Mouse (Mus musculus) heart, embryonic 10.5 days (tissue): ENCODE measurements around the gene Gm32742. TPM values are rescaled to one million over a fixed set of nuclear protein-coding genes. Genes with fewer than 3 reads are reported as not detected.
A peak's percentile ranks its signal among the peaks of the same experiment; 100 is the strongest.

Experiments
- DNase-seq: peaks from one replicate; pipeline ENCODE4 v3.0.0-alpha.2; 2017; ENCODE audit warnings: low spot score
- H3K27ac ChIP-seq: fragments of 300-500 bp; sonication (generic); 2 replicates; pipeline ENCODE4 v1.5.1; 2016; ENCODE audit warnings: mild to moderate bottlenecking
- H3K27me3 ChIP-seq: fragments of 300-500 bp; sonication (generic); 2 replicates; pipeline ENCODE4 v1.6.1; 2016; ENCODE audit warnings: mild to moderate bottlenecking; ENCODE audit not compliant: poor library complexity, insufficient read depth, severe bottlenecking
- H3K36me3 ChIP-seq: fragments of 300-500 bp; sonication (generic); 2 replicates; pipeline ENCODE4 v1.6.1; 2016; ENCODE audit warnings: mild to moderate bottlenecking, moderate library complexity
- H3K4me1 ChIP-seq: fragments of 300-500 bp; sonication (generic); 2 replicates; pipeline ENCODE4 v1.6.1; 2016; ENCODE audit warnings: mild to moderate bottlenecking
- H3K4me3 ChIP-seq: fragments of 300-500 bp; sonication (generic); 2 replicates; pipeline ENCODE4 v1.5.1; 2016; ENCODE audit warnings: mild to moderate bottlenecking, moderate library complexity
- H3K9me3 ChIP-seq: fragments of 300-500 bp; sonication (generic); 2 replicates; pipeline ENCODE4 v1.6.1; 2016; ENCODE audit warnings: mild to moderate bottlenecking, moderate library complexity
- WGBS: fragments of 180-500 bp; shearing (Covaris S2); methylation state at CpG from one replicate; pipeline ENCODE4 v1.1.7; 2016; 5-methylcytosine and 5-hydroxymethylcytosine counted together
- polyA plus RNA-seq: library from polyadenylated mRNA; unstranded; fragments of >200 nt; fragmentation: Nextera tagmentation; extraction: Ambion mirVana; gene quantifications from 2 replicates; pipeline ENCODE4 v1.2.1, GENCODE M21; 2016

Gm32742 gene
- polyA plus RNA-seq, 1 experiment from 2014 or later = not detected

GRCm38 (mm10) chr9:51175722-51176121, 10.4 kb upstream of the Gm32742 start:
- WGBS = 94% methylated on average over 1 of the region's 1 CpGs
- H3K4me3 ChIP-seq = no peak overlapping the region
- H3K27ac ChIP-seq = no peak overlapping the region
- DNase-seq = no peak
- H3K4me1 ChIP-seq = no peaks in the 10 kb centered on the region
- no peaks in the 10 kb centered on the region for H3K9me3 ChIP-seq
- no peaks in the 10 kb centered on the region for H3K27me3 ChIP-seq
- H3K36me3 ChIP-seq = no peaks in the 10 kb centered on the region

GRCm38 (mm10) chr9:51174890-51175464, 9.7 kb upstream of the Gm32742 start:
- Histone ChIP-seq H3K4me1 (no peaks in the 10 kb centered on the region), H3K36me3 (no peaks in the 10 kb centered on the region), H3K9me3 (no peaks in the 10 kb centered on the region), H3K4me3 (no peak overlapping the region), H3K27me3 (no peaks in the 10 kb centered on the region), H3K27ac (no peak overlapping the region)
- no peak for DNase-seq
- WGBS = 62% methylated on average over 8 of the region's 8 CpGs

- Histone ChIP-seq H3K27me3 (no peaks in the 10 kb centered on the region; the same call in 1 of the 2 replicates), H3K4me1 (0 out of 2 replicates have a peak, but pooled peaks cover 5% of the 10 kb centered on the region), H3K36me3 (no peaks in the 10 kb centered on the region), H3K4me3 (no peak overlapping the region), H3K9me3 (no peaks in the 10 kb centered on the region), H3K27ac (no peak overlapping the region)
- DNase-seq = no peak
- WGBS = 56% methylated on average over 6 of the region's 6 CpGs
These were observed 5.0 kb upstream of the Gm32742 start for GRCm38 (mm10) chr9:51170298-51170697.

- Histone ChIP-seq H3K36me3 (no peaks in the 10 kb centered on the region), H3K4me1 (0 out of 2 replicates have a peak, but pooled peaks cover 5% of the 10 kb centered on the region), H3K9me3 (no peaks in the 10 kb centered on the region), H3K4me3 (no peak overlapping the region), H3K27me3 (no peaks in the 10 kb centered on the region; the same call in 1 of the 2 replicates), H3K27ac (no peak overlapping the region)
- no peak for DNase-seq
- WGBS = 81% methylated on average over 7 of the region's 7 CpGs
These were observed 3.8 kb upstream of the Gm32742 start for GRCm38 (mm10) chr9:51169133-51169532.

GRCm38 (mm10) chr9:51168698-51169097, 3.4 kb upstream of the Gm32742 start:
- Histone ChIP-seq H3K4me3 (no peak overlapping the region), H3K36me3 (no peaks in the 10 kb centered on the region), H3K27me3 (no peaks in the 10 kb centered on the region; the same call in 1 of the 2 replicates), H3K4me1 (0 out of 2 replicates have a peak, but pooled peaks cover 5% of the 10 kb centered on the region), H3K27ac (no peak overlapping the region), H3K9me3 (no peaks in the 10 kb centered on the region)
- WGBS = 61% methylated on average over 5 of the region's 5 CpGs
- no peak for DNase-seq

GRCm38 (mm10) chr9:51167954-51168353, 2.6 kb upstream of the Gm32742 start:
- Histone ChIP-seq H3K36me3 (no peaks in the 10 kb centered on the region), H3K4me3 (no peak overlapping the region), H3K27me3 (no peaks in the 10 kb centered on the region; the same call in 1 of the 2 replicates), H3K4me1 (0 out of 2 replicates have a peak, but pooled peaks cover 5% of the 10 kb centered on the region), H3K9me3 (no peaks in the 10 kb centered on the region), H3K27ac (no peak overlapping the region)
- DNase-seq = no peak
- WGBS = 60% methylated on average over 11 of the region's 11 CpGs

GRCm38 (mm10) chr9:51163989-51164388, 1.3 kb downstream of the Gm32742 start:
- H3K36me3 ChIP-seq = no peaks in the 10 kb centered on the region
- 0 out of 2 replicates have a peak, but pooled peaks cover 5% of the 10 kb centered on the region for H3K4me1 ChIP-seq
- H3K4me3 ChIP-seq = no peak overlapping the region
- H3K9me3 ChIP-seq = no peaks in the 10 kb centered on the region
- H3K27me3 ChIP-seq = peaks cover 17% of the 10 kb centered on the region
- WGBS = 73% methylated on average over 5 of the region's 5 CpGs
- H3K27ac ChIP-seq = no peak overlapping the region
- no peak for DNase-seq

- Histone ChIP-seq H3K4me3 (no peak overlapping the region), H3K36me3 (no peaks in the 10 kb centered on the region), H3K9me3 (no peaks in the 10 kb centered on the region), H3K27me3 (peaks cover 17% of the 10 kb centered on the region), H3K4me1 (no peaks in the 10 kb centered on the region), H3K27ac (no peak overlapping the region)
- WGBS = 21% methylated on average over 4 of the region's 4 CpGs
- no peak for DNase-seq
These were observed 3.4 kb downstream of the Gm32742 start for GRCm38 (mm10) chr9:51161771-51162388.

GRCm38 (mm10) chr9:51152079-51152752, 13.1 kb downstream of the Gm32742 start:
- peak overlapping the region; percentile 34 for H3K4me3 ChIP-seq
- WGBS = 16% methylated on average over 13 of the region's 13 CpGs
- peaks cover 41% of the 10 kb centered on the region; the same call in 1 of the 2 replicates for H3K27me3 ChIP-seq
- H3K9me3 ChIP-seq = no peaks in the 10 kb centered on the region
- no peaks in the 10 kb centered on the region for H3K36me3 ChIP-seq
- H3K4me1 ChIP-seq = 0 out of 2 replicates have a peak, but pooled peaks cover 3% of the 10 kb centered on the region
- no peak for DNase-seq
- no peak overlapping the region for H3K27ac ChIP-seq

- Histone ChIP-seq H3K27ac (no peak overlapping the region), H3K27me3 (peaks cover 33% of the 10 kb centered on the region; the same call in 1 of the 2 replicates), H3K9me3 (no peaks in the 10 kb centered on the region), H3K4me3 (no peak overlapping the region), H3K4me1 (0 out of 2 replicates have a peak, but pooled peaks cover 3% of the 10 kb centered on the region), H3K36me3 (no peaks in the 10 kb centered on the region)
- DNase-seq = no peak
- 79% methylated on average over 5 of the region's 5 CpGs for WGBS
These were observed 18.0 kb downstream of the Gm32742 start for GRCm38 (mm10) chr9:51147294-51147693.

- Histone ChIP-seq H3K36me3 (no peaks in the 10 kb centered on the region), H3K9me3 (no peaks in the 10 kb centered on the region), H3K27me3 (peaks cover 27% of the 10 kb centered on the region; the same call in 1 of the 2 replicates), H3K4me3 (no peak overlapping the region), H3K4me1 (no peaks in the 10 kb centered on the region), H3K27ac (no peak overlapping the region)
- WGBS = 80% methylated on average over 4 of the region's 4 CpGs
- DNase-seq = no peak
These were observed 18.8 kb downstream of the Gm32742 start for GRCm38 (mm10) chr9:51146496-51146895.

GRCm38 (mm10) chr9:51144218-51144617, 21.1 kb downstream of the Gm32742 start:
- no peak overlapping the region for H3K27ac ChIP-seq
- WGBS = 69% methylated on average over 6 of the region's 6 CpGs
- no peaks in the 10 kb centered on the region for H3K4me1 ChIP-seq
- DNase-seq = no peak
- no peaks in the 10 kb centered on the region for H3K9me3 ChIP-seq
- peaks cover 5% of the 10 kb centered on the region; the same call in 1 of the 2 replicates for H3K27me3 ChIP-seq
- H3K4me3 ChIP-seq = no peak overlapping the region
- no peaks in the 10 kb centered on the region for H3K36me3 ChIP-seq

- Histone ChIP-seq H3K4me3 (no peak overlapping the region), H3K4me1 (no peaks in the 10 kb centered on the region), H3K9me3 (no peaks in the 10 kb centered on the region), H3K36me3 (no peaks in the 10 kb centered on the region), H3K27me3 (no peaks in the 10 kb centered on the region), H3K27ac (no peak overlapping the region)
- no peak for DNase-seq
- 76% methylated on average over 1 of the region's 1 CpGs for WGBS
These were observed 21.9 kb downstream of the Gm32742 start for GRCm38 (mm10) chr9:51143437-51143836.
